Mouse (Mus musculus) retina, postnatal 7 days (tissue): ENCODE measurements around the gene Lrfn2.

Source experiments
- DNase-seq: peaks from one replicate; pipeline ENCODE4 v3.0.0-alpha.2; 2012; ENCODE audit warnings: low read depth, low spot score

The Lrfn2 gene

DNA sequence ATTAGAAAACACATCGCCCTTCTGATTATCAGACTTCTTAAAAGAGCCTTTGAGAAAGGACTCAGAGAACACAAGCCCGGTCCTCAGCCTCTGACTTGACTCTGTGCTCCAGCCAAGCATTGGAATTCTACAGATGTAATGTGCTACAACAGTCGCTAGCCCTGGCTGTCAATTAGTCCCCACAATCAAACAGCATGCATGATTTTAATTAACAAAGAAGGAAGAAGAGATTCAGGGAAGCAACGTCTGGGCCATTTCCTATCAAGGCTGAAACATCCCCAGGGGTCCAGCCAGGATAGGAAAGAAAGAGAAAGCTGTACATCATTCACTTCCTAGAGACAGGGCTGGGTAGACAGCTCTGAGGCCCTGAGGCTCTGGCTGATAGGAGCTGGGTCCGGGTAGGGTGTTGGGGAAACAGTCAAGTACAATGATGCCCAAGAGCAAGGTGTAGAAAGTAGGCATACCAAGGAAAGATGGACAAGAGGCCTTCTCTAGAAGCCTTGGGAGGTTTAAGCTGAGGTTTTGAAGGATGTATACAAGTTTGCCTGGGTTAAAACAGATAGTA is 101.6 kb downstream of the Lrfn2 start:
- no peak for DNase-seq

DNA sequence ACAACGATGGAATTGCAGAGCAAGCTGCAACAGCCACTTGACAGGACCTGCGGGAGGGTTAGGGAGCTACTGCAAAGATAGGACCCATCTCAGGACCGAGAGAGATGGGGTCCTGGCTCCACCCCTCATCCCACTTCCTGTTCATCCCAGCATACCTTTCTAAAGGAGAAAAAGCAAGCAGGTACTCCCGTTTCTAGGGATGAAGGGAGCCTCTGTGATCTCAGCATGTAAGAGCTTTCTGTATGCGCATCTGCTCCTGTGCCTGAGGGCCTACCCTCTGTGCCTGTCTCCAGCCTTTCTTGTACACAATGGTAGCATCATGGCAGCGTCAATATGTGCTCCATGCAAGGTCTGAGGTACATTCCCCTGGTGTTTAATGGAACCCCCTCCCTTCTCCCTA is 102.9 kb downstream of the Lrfn2 start:
- no peak for DNase-seq

DNA sequence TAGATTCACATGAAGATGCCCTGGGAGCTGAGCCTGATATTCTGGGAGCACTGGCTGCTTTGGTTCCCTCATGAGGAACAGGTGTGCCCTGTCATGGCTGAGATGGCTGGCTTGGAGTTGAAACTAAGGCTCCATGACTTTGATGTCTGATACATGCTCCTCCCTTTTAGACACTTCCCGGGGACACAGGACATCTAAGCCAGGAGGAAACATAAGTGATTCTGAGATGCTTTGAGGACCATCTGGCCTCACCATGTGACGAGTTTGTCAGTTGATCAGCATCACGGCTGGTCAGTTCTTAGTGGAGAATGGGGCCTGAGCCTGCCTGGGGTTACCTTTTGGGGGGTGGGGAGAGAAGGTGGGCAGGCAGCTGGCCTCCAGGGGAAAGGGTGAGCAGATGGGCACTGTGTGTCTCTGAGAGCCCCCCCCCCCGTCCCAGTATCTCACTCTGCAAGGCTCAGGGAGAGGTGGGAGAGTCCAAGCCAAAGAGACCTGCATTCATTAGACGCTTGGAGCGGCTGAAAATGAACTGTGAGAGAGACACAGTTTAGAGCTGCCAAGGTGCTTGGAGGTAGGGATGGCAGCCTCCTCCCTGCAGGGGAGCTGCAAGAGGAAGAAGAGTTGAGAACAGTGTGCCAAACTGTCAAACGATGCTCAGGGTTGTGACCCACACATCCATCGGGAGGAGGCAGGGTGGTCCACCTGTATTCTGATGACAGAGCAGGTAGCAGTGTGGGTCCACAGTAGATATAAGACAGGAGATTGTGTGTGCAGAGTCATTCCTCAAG is 105.2 kb downstream of the Lrfn2 start:
- DNase-seq = no peak

DNA sequence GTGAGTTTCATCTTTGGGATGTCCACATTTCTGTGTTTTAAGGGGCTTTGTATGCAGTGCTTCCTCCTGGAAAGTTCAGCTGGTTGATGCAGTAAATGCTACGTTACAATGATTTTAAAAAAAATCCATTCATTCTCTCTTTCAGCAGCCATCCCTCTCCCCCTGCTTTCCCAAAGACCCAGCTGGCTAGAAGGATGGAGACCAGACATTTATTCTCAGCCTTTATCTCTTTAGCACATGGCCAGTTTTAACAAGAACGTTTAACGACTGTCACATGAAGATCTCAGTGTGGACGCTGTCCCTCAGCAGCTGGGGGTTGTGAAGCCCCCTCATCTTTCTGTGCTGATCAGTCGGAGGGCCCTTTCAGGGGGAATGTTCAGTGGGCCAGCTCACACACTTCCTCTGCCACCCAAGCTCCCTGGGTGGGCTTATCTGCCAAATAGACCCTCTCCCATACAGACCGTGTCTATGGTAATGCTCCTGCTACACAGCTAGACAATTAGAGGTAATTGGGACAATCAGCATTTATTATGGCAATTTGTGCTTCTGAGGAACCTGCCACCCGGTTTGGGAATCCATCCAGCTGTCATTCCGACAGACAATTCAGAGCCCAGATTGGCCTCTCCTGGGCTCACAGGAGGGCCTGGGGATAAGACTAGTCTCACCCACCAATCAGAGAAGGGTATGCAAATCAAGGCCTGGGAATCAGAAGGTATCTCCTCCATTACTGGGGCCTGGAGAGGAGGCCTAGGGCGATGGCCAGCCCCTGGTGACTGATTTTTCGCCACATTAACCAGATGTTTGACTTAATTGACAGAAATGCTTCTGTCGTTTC is 111.8 kb downstream of the Lrfn2 start:
- no peak for DNase-seq

DNA sequence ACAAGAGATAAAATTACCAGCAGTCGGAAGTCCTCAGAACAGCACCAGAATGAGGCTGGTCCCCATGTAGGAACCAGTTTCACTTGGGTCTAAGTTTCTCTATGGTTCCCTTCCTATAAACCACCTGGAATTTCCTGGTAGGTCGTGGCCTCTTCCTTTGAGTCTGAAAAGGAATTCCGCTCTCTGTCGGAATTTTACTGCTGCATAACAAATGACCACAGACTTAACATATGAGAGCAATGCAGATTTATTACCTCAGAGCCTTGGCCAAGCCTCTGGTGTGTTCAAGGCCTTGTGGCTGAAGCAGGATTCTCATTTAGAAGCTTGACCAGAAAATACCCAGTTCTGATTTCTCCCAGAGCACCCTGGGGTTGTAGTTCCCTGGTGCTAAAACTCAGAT is 115.7 kb downstream of the Lrfn2 start:
- no peak for DNase-seq

DNA sequence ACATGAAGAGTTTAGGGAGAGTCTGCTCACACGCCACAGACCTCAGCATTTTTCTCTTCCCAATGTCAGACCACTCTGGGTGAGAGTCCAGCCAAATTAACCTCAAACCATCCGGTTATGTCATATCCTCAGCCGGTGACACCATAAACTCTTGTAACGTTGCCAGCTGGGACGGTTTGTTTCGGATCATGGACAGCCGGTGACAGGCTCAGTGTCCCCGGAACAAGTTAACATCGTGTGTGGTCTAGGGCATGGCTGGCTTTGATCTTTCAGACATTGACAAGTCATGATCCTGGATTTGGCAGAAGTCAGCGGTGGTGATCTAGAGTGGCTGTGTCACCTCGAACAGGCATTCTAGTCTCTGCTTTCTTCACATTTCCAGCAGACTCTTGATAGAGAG is 119.1 kb downstream of the Lrfn2 start:
- DNase-seq = no peak

DNA sequence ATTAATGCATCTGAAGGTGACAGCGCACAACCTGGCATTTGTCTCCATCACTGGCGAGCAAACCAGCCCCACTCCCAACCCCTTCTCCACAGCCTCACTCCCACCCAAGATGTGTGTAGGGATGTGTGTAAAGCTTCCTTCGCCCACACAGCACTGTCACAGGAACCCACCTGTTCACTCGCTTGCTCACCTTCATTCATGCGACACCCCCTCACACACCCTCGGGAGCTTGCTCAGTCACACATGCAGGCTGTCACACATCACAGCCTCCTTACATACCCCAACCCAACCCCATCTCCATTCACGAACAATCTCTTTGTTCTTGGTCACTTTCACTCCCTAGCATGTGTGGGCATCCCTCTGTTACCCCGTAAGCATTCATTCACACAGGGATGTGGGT is 129.0 kb downstream of the Lrfn2 start:
- DNase-seq = no peak

DNA sequence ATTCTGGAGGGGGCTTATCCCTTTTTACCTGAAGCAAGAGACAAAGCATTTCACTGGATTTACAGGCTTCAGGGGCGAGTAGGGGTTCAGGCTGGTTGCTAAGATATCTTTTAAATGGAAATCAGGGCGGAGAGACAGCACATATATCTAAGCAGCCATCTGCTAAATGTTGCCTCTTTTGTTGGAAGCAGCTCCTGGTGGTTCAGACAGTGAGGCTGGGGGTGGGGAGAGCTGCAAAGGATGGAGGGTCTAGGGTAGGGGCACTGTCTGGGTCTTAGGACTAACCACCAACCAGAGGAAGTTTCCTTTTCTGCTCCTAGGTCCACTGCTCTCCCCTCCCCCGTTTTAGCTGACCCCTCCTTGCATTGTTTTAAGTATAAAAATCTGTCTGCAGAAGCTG is 131.6 kb downstream of the Lrfn2 start:
- DNase-seq = no peak

DNA sequence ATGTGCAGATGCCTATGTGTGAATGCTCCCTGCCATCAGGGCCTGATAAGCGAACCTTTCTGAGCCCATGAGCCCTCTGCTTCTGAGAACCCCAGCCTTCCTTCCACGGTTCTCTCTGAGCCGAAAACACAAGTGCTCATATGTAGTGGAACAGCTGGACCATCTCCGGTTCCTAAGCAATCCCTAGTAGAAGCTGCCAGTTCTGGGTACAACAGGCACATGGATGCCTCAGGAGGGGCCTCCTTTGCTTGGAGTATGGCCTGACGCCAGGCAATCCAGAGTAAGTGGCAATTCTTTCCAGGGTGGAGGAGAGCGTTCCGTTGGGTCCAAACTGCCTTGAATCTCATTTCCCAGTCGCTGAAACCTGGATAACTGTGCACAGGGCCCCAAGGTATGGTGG is 132.3 kb downstream of the Lrfn2 start:
- DNase-seq = no peak

DNA sequence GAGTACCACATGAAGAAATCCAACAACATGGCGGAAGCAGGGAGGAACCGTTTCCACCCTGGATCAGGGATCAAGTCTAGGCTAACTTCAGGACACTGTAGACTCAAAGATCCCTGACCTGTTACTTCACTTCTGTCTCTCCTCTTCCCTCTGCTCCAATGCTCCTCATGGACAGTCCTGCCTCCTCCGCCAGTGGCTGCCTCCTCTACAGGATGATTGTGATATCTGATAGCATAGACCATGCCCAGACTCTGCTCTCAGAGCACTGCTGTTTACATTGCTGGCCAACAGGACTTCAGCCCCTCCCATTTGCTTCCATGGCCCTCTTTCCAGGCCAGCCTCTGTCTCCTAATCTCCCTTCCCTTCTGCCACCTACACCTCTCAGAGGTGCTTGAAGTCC is 132.9 kb downstream of the Lrfn2 start:
- DNase-seq = no peak

DNA sequence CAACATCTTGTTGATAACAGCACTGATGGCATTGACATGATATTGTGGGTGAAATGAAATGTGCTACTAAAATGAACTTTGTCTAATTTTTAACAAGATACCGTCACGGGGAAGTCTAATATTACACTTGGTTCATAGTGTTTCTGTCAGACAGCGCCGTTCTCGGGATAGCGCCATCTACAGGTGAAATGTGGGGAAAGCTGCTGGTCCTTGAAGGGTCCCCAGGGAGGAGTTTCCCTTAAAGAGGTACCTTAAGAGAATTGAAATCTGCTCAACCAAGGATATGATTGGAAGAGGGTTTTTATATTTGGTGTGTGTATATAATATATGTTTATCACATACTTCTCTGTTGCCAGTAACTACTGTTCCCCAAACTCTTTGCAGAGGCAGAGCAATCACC is 134.6 kb downstream of the Lrfn2 start:
- DNase-seq = no peak

DNA sequence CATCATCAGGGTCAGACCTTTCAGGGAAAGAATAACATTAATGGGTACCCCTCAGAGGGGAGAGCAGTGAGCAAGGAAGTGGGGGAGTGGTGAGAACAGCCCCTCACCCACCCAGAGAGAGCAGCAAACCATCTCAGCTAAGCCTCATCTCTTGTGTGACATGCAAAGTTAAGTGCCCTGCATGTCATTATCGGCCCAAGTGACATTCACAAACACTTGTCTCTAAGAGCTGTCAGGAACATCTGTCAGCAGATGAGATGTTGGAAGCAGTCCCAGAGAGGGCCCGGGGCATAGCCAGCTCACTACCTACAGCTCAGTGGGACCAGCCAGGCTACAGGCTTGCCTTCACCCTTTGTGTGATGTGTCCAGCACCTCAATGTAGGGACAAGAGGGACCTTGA is 146.0 kb downstream of the Lrfn2 start:
- no peak for DNase-seq

DNA sequence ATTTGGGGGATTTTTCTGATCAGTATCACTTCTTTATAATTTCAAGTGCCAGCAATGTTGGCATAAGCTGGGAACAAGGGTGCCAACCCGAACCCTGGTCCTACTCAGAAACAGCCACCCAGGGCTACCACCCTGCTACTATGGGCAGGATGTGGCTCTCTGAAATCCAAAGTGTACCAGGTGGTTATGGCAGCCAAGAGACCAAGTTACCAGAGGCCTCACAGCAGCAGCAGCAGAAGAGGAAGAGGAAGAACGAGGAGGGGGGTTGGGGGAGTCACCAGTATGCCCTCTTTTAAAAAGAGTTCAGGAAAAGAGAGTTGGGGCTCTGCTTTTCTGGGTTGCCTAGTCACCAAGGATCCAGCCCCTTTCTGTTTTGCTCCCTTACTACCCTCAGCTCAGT is 147.5 kb downstream of the Lrfn2 start:
- no peak for DNase-seq

DNA sequence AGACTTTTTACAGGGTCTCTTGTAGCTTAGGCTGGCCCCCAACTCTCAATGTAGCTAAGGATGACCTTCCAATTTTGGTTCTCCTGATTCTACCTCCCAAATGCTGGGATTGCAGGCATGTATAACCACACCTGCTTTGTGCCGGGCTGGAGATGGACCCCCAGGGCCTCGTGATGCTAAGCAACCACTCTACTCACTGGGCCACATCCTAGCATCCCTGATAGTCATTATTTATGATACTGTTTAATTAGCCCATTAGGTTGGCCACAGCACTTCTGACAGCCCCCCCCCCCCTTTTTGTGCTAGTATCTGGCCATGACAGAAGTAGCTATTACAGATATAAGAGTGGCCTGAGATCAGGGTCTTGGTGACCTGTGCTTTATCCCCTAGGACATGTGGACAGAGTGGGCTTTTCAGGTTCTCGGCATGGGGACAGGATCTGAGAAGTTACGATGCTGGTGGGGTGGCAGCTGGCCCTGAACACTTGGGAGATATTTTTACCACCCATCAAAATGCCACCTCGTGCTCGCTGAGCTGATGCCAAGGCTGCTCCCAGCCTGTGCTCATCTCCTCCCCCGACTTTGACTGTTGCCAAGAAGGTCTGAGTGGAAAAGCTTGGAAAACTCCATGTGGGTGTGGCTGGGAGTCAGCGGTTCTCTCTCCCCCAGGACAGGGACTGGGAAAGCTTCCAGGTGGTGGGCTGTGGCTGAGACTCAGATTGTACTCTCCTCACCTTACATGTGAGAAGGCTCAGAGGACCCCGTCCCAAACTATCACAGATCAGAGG is 151.6 kb downstream of the Lrfn2 start:
- DNase-seq = no peak

DNA sequence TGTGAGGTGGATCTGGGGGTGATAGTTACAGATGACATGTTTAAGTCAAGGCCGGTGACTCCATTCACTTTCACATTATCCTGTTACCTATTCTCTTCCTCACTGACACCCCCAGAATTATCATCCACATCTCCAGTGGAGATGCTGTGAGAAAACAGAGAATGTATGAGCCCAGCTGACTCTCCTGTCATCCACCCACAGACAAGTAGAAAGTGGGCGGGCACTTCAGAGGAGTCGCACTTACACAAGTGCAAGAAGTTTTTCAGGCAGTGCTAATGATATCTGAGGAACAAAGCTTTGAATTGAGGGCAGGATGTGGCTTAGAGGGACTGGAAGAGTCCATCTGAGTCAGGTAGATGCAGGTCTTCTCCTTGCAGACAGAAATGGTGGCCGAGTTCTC is 152.9 kb downstream of the Lrfn2 start:
- no peak for DNase-seq

DNA sequence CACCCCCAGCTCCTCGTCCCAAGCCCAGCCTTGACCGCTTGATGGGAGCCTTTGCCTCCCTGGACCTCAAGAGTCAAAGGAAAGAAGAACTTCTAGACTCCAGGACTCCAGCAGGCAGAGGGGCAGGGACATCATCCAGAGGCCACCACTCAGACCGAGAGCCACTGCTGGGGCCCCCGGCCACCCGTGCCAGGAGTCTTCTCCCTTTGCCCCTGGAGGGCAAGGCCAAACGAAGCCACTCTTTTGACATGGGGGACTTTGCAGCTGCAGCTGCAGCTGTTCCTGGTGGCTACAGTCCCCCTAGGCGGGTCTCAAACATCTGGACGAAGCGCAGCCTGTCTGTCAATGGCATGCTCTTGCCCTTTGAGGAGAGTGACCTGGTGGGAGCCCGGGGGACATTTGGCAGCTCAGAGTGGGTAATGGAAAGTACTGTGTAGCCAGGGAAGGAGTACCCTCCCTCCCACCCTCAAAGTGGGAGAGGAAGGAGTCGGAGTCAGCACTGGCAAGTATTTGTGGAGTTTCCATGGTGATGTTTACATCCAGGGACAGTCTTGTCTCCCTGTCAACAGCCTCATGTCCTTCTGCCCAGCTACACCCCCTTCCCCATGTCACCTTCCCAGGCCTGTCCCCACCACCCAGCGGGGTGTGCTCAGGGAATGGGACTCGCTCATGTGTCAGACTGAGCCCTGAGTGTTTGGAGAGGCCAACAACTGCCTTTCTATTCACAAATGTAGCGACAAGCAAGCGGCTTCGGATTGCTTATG is 164.8 kb downstream of the Lrfn2 start:
- DNase-seq = no peak

DNA sequence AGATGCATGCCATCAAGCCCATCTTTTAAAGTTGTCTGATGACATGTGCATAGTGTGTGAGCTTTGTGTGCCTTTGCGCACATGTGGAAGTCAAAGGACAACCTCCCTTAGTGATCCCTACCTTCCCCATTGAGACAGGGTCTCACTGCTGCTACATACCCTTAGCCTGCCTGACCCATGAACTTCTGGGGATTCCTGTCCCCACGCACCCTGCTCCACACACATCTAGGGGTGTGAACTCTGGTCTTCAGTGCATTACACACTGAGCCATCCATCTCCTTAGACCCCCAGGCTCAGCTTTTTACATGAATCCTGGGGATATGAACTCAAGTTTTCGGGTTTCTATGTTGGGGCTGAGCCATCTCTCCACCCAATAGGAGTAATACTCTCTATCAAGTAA is 179.2 kb downstream of the Lrfn2 start:
- DNase-seq = no peak

DNA sequence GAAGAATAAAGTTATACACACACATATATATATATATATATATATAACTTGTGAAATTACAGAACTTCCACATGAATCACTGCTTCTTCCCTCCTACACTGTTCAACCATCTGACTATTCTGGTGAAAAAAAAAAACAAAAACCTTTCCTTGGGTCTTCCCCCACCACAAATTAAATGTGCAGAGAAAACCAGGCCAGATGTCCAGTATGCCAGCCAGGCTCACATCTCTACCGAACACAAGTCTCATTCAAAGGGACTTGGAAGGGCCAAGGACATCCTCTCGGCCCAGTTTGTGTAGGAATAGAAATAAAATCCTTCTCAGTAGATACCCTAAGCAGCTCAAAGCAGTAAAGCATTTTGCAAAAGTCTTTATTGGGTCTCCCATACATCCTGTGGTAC is 179.7 kb downstream of the Lrfn2 start:
- no peak for DNase-seq

DNA sequence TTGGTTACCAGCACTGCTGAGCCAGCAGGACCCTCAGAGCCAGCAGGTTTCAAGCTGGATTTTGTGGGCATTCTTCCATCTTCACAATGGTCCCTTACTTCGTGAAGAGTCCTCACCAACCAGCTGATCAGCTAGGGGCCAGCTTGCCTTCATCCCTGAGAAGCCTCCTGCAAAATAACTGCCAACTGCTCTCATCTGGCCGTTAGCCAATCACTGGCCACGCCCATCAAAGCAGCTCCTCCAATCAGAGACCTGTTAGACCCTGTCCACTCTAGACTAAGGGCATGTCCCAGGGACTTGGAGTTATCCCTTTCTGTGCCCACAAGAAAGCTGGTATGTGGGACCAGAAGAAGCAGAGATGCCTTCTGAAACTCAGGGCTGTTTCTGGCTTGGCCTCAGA is 181.2 kb downstream of the Lrfn2 start:
- no peak for DNase-seq

DNA sequence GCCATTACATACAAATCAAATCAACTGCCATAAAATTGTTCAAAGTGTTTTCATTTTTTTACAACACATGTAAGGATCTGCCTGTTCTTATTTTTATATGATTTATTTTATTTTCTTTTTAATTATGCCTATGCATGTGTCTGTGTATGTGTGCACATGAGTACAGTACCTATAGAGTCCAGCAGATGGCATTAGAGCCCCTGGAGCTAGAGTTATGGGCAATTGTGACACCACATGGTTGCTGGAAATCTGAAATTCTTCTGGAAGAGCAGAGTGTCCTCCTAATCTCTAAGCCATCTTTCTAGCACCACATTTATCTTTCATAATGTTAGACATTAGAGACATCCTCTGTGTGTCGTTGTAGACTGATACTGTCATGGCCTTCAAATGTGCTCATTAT is 192.0 kb downstream of the Lrfn2 start:
- DNase-seq = no peak

DNA sequence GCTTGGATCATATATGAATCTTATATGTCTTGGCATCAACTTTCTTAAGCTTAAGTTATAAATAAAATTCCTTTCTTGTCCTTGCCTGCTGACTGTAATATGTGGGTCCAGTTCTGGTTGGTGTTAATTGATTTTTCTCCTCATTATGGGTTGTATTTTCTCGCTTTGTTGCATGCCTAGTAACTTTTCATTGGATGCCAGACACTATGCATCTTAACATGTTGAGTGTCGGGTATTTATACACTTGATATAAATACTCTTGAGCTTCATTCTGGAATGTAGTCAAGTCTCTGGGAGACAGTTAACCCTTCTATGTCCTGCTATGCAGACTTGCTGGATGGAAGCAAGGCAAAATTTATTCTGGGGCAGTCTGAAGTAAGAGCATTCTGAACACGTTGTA is 192.5 kb downstream of the Lrfn2 start:
- DNase-seq = no peak
